Mouse (Mus musculus): ENCODE results near the gene Emcn. TPM values are rescaled to one million over a fixed set of nuclear protein-coding genes. Genes with fewer than 3 reads are reported as not detected.

Gene Emcn
- 101 and 104 TPM in 2 replicates for polyA plus RNA-seq (2015; fragmentation: Nextera tagmentation; extraction: Ambion mirVana)

DNA sequence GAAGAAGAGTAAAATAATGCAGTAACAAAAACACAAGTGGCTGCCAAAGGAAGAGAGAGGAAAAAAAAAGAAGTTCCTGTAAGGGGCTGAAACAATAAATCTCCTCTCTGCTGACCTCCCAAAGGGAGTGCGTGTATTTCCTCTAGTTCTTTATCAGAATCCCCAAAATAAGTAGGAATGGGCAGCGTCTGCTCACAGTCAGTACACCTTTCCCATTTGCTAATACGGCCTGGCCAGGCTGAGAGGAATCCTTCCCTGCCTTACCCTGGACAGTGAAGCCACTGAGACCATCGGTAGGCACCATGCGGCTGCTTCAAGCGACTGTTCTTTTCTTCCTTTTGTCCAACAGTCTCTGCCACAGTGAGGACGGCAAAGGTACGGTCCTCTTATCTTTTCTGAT is at the start of gene Emcn:
TSS of gene Emcn (plus strand) at position 130 of the 400 bp plus-strand sequence.
- Histone ChIP-seq H3K9ac (ENCODE audit: low read length) (peak within 1 kb of the TSS; percentile 32), H3K36me3 (ENCODE audit: control insufficient read depth, insufficient read depth, low read length) (no peaks in the 10 kb centered on the region), H3K27ac (ENCODE audit: low read length) (peak within 1 kb of the TSS; percentile 80), H3K9me3 (ENCODE audit: control insufficient read depth, low read length) (no peaks in the 10 kb centered on the region), H3K4me3 (ENCODE audit: low read length) (peak within 1 kb of the TSS; percentile 43), H3K27me3 (ENCODE audit: control insufficient read depth, insufficient read depth, low read depth, low read length) (no peaks in the 10 kb centered on the region), H3K4me1 (replicated peaks; ENCODE audit: control insufficient read depth, insufficient read depth, low read length) (no peaks in the 10 kb centered on the region), H3K4me2 (ENCODE audit: low read depth, low read length) (0 out of 2 replicates have a peak within 1 kb of the TSS, but pooled peaks have one; percentile 14)
- 48% methylated on average over 8 of the region's 8 CpGs for WGBS
- peak; percentile 26; the same call in 1 of the 2 replicates for ATAC-seq (ENCODE audit: low read depth)

DNA sequence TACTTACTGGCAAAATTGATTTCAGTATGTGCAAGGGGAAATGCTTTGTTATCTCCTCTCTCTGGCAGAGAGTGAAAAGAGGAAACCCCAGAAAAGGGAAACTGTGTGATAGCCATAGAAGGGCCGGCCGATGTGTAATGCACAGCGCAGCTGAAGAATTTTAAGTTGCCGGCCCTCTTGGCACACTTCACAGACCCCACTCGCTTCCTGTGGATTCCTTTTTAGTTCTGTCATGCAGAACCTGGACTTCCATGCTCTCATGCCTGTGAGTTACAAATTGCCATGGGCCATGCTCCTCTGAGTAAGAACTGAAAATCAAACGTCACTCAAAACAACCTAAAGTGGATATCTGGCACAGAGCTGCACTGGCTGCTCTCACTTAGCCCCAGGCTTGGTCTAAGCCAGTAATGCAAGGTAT is 47.7 kb upstream of the Emcn start:
- H3K4me1 ChIP-seq (replicated peaks; ENCODE audit: control insufficient read depth, insufficient read depth, low read length): no peaks in the 10 kb centered on the region
- no peak overlapping the region for H3K27ac ChIP-seq (ENCODE audit: low read length)
- H3K27me3 ChIP-seq (ENCODE audit: control insufficient read depth, insufficient read depth, low read depth, low read length): no peaks in the 10 kb centered on the region
- H3K9ac ChIP-seq (ENCODE audit: low read length): no peak overlapping the region
- H3K4me2 ChIP-seq (ENCODE audit: low read depth, low read length): peak overlapping the region; percentile 34
- H3K9me3 ChIP-seq (ENCODE audit: control insufficient read depth, low read length): no peaks in the 10 kb centered on the region
- WGBS: 19% methylated on average over 6 of the region's 6 CpGs
- peak; percentile 71; the same call in 1 of the 2 replicates for ATAC-seq (ENCODE audit: low read depth)
- H3K4me3 ChIP-seq (ENCODE audit: low read length): 0 out of 2 replicates have a peak overlapping the region, but pooled peaks have one; percentile 3
- no peaks in the 10 kb centered on the region for H3K36me3 ChIP-seq (ENCODE audit: control insufficient read depth, insufficient read depth, low read length)

DNA sequence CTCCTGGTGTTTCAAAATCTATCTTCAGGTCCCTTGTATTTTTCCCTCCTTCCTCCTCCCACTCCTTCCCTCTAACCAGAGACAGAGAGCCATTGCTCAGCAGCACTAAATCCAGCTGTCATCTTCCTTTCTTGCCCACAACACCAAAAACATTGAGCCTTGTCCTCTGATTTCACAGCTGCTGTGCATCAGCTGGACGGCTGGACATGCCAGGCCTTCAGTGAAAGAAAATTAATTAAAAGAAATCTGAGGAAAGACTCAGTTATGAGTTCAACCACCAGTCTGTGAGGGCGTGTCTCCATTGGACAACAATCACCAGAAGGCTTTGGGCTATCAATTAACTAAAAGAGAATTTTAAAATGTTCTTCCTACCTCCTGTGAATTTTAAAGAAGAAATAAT is 42.6 kb upstream of the Emcn start:
- Histone ChIP-seq H3K36me3 (ENCODE audit: control insufficient read depth, insufficient read depth, low read length) (no peaks in the 10 kb centered on the region), H3K9me3 (ENCODE audit: control insufficient read depth, low read length) (no peaks in the 10 kb centered on the region), H3K27ac (ENCODE audit: low read length) (no peak overlapping the region), H3K9ac (ENCODE audit: low read length) (no peak overlapping the region), H3K4me1 (replicated peaks; ENCODE audit: control insufficient read depth, insufficient read depth, low read length) (no peaks in the 10 kb centered on the region), H3K27me3 (ENCODE audit: control insufficient read depth, insufficient read depth, low read depth, low read length) (no peaks in the 10 kb centered on the region), H3K4me2 (ENCODE audit: low read depth, low read length) (no peak overlapping the region), H3K4me3 (ENCODE audit: low read length) (no peak overlapping the region)
- no peak for ATAC-seq (ENCODE audit: low read depth)
- 53% methylated on average over 2 of the region's 2 CpGs for WGBS

DNA sequence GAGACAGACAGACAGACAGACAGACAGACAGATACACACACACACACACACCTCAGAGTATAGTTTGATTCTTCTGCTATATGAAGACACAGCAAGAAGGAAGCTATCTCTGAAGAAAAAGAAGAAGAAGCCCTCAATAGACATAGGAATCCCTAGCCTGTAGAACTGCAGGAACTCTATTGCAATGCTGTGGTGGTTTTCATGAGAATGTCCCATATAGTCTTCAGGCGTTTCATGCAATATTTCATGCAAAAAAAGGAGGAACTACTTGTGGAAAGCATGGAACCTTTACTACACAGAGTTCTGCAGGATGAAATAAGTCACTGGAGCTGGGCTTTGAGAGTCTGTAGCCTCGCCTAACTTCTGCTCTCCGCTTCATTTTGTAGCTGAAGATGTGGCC is 40.7 kb upstream of the Emcn start:
- H3K9ac ChIP-seq (ENCODE audit: low read length): no peak overlapping the region
- H3K4me3 ChIP-seq (ENCODE audit: low read length): no peak overlapping the region
- H3K27ac ChIP-seq (ENCODE audit: low read length): no peak overlapping the region
- no peak for ATAC-seq (ENCODE audit: low read depth)
- no peaks in the 10 kb centered on the region for H3K27me3 ChIP-seq (ENCODE audit: control insufficient read depth, insufficient read depth, low read depth, low read length)
- 69% methylated on average over 3 of the region's 3 CpGs for WGBS
- no peaks in the 10 kb centered on the region for H3K9me3 ChIP-seq (ENCODE audit: control insufficient read depth, low read length)
- no peaks in the 10 kb centered on the region for H3K36me3 ChIP-seq (ENCODE audit: control insufficient read depth, insufficient read depth, low read length)
- H3K4me1 ChIP-seq (replicated peaks; ENCODE audit: control insufficient read depth, insufficient read depth, low read length): no peaks in the 10 kb centered on the region
- no peak overlapping the region for H3K4me2 ChIP-seq (ENCODE audit: low read depth, low read length)

DNA sequence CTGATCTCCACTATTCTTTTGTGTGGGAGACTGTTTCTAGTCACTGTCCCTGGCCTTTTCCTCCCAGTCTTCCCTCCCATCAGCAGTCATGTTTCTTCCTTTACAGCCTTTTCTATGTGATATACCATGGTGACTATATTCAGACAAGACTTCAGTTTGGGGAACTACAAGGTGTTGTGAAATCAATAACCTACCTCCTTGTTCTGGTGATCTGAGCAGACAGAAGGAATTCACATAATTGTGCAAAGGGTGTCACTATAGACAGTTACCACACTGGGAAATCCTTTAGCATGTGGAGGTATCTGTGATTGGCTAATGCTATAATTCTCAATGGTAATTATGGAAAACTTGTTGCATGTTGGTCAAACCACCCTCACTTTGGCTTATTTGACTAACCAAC is 39.7 kb upstream of the Emcn start:
- no peak for ATAC-seq (ENCODE audit: low read depth)
- H3K4me1 ChIP-seq (replicated peaks; ENCODE audit: control insufficient read depth, insufficient read depth, low read length): no peaks in the 10 kb centered on the region

DNA sequence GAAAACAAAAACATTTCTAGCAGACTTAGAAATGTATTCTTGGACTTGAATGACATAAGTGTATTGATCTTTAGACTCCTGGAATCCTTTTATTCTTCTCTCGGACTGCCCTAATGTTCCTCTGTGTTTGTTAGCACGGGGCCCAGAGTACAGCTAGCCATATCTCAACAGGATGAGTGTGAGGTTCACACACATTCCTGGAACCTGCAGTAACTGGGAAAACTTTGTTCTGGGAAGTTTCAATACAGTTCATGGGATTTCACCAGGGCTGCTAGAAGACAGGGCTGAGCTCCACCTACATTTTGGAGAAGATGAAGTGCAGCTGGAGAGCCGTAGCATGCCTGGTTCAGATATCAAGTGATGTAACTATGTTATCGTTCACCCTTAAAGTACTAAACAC is 38.1 kb upstream of the Emcn start:
- no peak overlapping the region for H3K4me3 ChIP-seq (ENCODE audit: low read length)
- WGBS: 60% methylated on average over 4 of the region's 4 CpGs
- ATAC-seq (ENCODE audit: low read depth): no peak
- no peaks in the 10 kb centered on the region for H3K27me3 ChIP-seq (ENCODE audit: control insufficient read depth, insufficient read depth, low read depth, low read length)
- no peak overlapping the region for H3K4me2 ChIP-seq (ENCODE audit: low read depth, low read length)
- no peak overlapping the region for H3K27ac ChIP-seq (ENCODE audit: low read length)
- H3K36me3 ChIP-seq (ENCODE audit: control insufficient read depth, insufficient read depth, low read length): no peaks in the 10 kb centered on the region
- no peaks in the 10 kb centered on the region for H3K9me3 ChIP-seq (ENCODE audit: control insufficient read depth, low read length)
- H3K9ac ChIP-seq (ENCODE audit: low read length): no peak overlapping the region
- no peaks in the 10 kb centered on the region for H3K4me1 ChIP-seq (replicated peaks; ENCODE audit: control insufficient read depth, insufficient read depth, low read length)

More for the DNA sequence above, 39.7 kb upstream of the Emcn start:
- no peaks in the 10 kb centered on the region for H3K9me3 ChIP-seq (ENCODE audit: control insufficient read depth, low read length)
- no peak overlapping the region for H3K9ac ChIP-seq (ENCODE audit: low read length)
- no peak overlapping the region for H3K4me3 ChIP-seq (ENCODE audit: low read length)
- H3K27ac ChIP-seq (ENCODE audit: low read length): no peak overlapping the region
- no peaks in the 10 kb centered on the region for H3K36me3 ChIP-seq (ENCODE audit: control insufficient read depth, insufficient read depth, low read length)
- no peak overlapping the region for H3K4me2 ChIP-seq (ENCODE audit: low read depth, low read length)
- H3K27me3 ChIP-seq (ENCODE audit: control insufficient read depth, insufficient read depth, low read depth, low read length): no peaks in the 10 kb centered on the region

DNA sequence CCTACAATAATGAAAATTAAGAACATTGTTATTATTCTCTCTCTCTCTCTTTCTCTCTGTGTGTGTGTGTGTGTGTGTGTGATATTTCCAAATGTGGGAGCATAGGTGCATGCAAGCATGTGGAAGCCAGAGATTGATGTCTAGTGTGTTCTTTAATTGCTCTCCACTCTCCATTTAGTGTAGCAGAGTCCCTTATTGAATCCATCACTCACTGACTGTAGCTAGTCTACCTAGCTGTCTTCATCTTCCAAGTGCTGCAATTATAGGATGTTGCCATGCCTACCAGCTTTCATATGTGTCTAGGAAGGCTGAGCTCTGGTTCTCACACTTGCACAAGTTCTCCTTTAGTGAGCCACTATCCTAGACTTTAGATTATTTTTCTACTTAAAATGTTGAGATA is 30.9 kb upstream of the Emcn start:
- no peak overlapping the region for H3K4me3 ChIP-seq (ENCODE audit: low read length)
- ATAC-seq (ENCODE audit: low read depth): no peak

DNA sequence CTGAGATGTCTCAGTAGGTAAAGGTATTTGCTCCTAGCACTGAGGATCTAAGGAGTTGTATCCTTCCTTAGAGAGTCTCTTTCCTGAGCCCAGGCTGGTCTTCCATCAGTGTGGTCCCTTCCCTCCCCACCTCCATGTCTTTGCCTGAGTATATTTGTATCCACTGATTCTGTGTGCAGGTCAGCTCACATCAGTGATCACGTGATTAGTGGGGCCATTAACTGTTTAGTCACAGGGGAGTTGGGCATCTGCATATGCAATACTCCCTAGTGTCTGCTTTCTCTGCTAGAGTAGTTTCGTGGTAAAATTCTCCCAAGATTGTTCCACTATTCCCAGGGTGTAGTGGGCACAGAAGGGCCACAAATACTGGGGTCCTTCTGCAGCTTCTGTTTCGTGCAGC is 28.3 kb upstream of the Emcn start:
- Histone ChIP-seq H3K9me3 (ENCODE audit: control insufficient read depth, low read length) (no peaks in the 10 kb centered on the region), H3K4me2 (ENCODE audit: low read depth, low read length) (no peak overlapping the region), H3K9ac (ENCODE audit: low read length) (no peak overlapping the region), H3K27ac (ENCODE audit: low read length) (no peak overlapping the region), H3K36me3 (ENCODE audit: control insufficient read depth, insufficient read depth, low read length) (no peaks in the 10 kb centered on the region), H3K27me3 (ENCODE audit: control insufficient read depth, insufficient read depth, low read depth, low read length) (no peaks in the 10 kb centered on the region), H3K4me1 (replicated peaks; ENCODE audit: control insufficient read depth, insufficient read depth, low read length) (no peaks in the 10 kb centered on the region), H3K4me3 (ENCODE audit: low read length) (no peak overlapping the region)
- ATAC-seq (ENCODE audit: low read depth): no peak
- WGBS: 68% methylated on average over 3 of the region's 3 CpGs

More for the DNA sequence above, 30.9 kb upstream of the Emcn start:
- Histone ChIP-seq H3K27me3 (ENCODE audit: control insufficient read depth, insufficient read depth, low read depth, low read length) (no peaks in the 10 kb centered on the region), H3K36me3 (ENCODE audit: control insufficient read depth, insufficient read depth, low read length) (no peaks in the 10 kb centered on the region), H3K4me2 (ENCODE audit: low read depth, low read length) (no peak overlapping the region), H3K27ac (ENCODE audit: low read length) (no peak overlapping the region), H3K9me3 (ENCODE audit: control insufficient read depth, low read length) (no peaks in the 10 kb centered on the region), H3K9ac (ENCODE audit: low read length) (no peak overlapping the region), H3K4me1 (replicated peaks; ENCODE audit: control insufficient read depth, insufficient read depth, low read length) (no peaks in the 10 kb centered on the region)

DNA sequence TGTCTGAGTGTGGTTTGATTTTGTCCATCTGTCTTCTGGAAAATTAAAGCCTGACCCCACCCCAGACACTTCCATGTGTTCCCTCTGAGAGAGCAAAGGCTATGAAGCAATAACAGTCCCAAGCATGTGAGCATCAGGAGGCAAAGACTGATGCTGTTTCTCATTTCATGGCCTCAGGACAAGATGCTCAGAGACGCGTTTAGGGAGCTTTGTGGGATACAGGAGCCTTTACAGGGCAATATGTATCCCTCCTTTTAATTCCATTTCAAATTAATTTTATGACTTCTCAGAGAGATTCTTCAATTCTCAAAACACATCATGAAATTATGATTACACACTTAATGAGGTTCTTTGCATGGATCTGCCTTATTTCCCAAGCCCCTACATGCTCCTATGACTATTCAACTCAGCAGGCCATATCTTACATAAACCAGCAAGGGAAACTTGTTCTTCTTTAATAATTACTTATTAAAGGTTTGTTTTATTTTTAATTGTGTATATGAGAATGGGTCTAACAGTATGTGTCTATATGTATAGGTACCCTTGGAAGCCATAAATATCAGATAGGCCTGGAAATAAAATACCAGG is 27.0 kb upstream of the Emcn start:
- Histone ChIP-seq H3K27ac (ENCODE audit: low read length) (no peak overlapping the region), H3K4me1 (replicated peaks; ENCODE audit: control insufficient read depth, insufficient read depth, low read length) (no peaks in the 10 kb centered on the region), H3K27me3 (ENCODE audit: control insufficient read depth, insufficient read depth, low read depth, low read length) (no peaks in the 10 kb centered on the region), H3K36me3 (ENCODE audit: control insufficient read depth, insufficient read depth, low read length) (no peaks in the 10 kb centered on the region), H3K4me2 (ENCODE audit: low read depth, low read length) (no peak overlapping the region), H3K9me3 (ENCODE audit: control insufficient read depth, low read length) (no peaks in the 10 kb centered on the region), H3K4me3 (ENCODE audit: low read length) (no peak overlapping the region), H3K9ac (ENCODE audit: low read length) (no peak overlapping the region)
- WGBS: 83% methylated on average over 2 of the region's 2 CpGs
- no peak for ATAC-seq (ENCODE audit: low read depth)

DNA sequence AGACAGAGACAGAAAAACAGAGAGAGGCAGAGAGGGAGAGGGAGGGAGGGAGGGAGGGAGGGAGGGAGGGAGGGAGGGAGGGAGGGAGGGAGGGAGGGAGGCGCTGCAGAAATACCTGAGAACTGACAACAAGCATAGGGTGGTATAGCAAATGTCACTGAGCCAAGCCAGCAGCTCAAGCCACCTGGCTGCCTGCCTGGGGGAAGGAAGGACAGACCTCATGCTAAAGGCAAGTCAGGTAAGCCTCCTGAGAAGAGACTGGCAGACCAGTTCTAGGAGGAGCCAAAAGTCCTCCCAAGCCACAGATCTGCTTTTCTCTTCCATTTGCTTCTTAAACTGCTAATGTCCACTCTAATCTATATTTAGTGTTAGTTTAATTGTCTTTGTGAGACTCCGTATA is 22.5 kb upstream of the Emcn start:
- no peaks in the 10 kb centered on the region for H3K4me1 ChIP-seq (replicated peaks; ENCODE audit: control insufficient read depth, insufficient read depth, low read length)

More for the DNA sequence above, 22.5 kb upstream of the Emcn start:
- Histone ChIP-seq H3K36me3 (ENCODE audit: control insufficient read depth, insufficient read depth, low read length) (no peaks in the 10 kb centered on the region), H3K27me3 (ENCODE audit: control insufficient read depth, insufficient read depth, low read depth, low read length) (no peaks in the 10 kb centered on the region), H3K9me3 (ENCODE audit: control insufficient read depth, low read length) (no peaks in the 10 kb centered on the region), H3K4me2 (ENCODE audit: low read depth, low read length) (no peak overlapping the region), H3K4me3 (ENCODE audit: low read length) (no peak overlapping the region), H3K27ac (ENCODE audit: low read length) (no peak overlapping the region), H3K9ac (ENCODE audit: low read length) (no peak overlapping the region)
- WGBS: 88% methylated on average over 2 of the region's 2 CpGs
- no peak for ATAC-seq (ENCODE audit: low read depth)
